Mouse (Mus musculus): ENCODE results near the gene Mxd1.
A peak's percentile ranks its signal among the peaks of the same experiment; 100 is the strongest.

- TF ChIP-seq CTCF (conservative IDR thresholded peaks at IDR 0.05; ENCODE audit: insufficient read depth, insufficient read length, low read depth, low read length) (peak; percentile 27; the same call in 1 of the 2 replicates), POLR2A (IDR thresholded peaks at IDR 0.05; ENCODE audit: low read depth, low read length) (no peak)
Measured at GRCm38 (mm10) chr6:86638434-86638833, 30.5 kb downstream of the Mxd1 start.
